7 mouse cellular contexts compared by ENCODE assay signal in genomic region chr9:120576662-120577013, GRCm38 (mm10). TPM values are rescaled to one million over a fixed set of nuclear protein-coding genes. Genes with fewer than 3 reads are reported as not detected.
DNase-seq lines count a peak whose midpoint lies in the region; ATAC-seq and TF ChIP-seq lines count a peak whose summit lies in the region.

No protein-coding gene starts in this region.

- H3K4me1 ChIP-seq in limb, embryonic 14.5 days (ENCODE audit: control insufficient read depth, insufficient read depth, low read length) = peaks cover 16% of the 10 kb centered on the region
- peaks cover 9% of the 10 kb centered on the region; the same call in 1 of the 2 replicates for H3K4me1 ChIP-seq in small intestine, adult 2 months (ENCODE audit: control insufficient read depth, insufficient read depth, insufficient read length, low read length)

- peak overlapping the region; percentile 68 for H3K4me3 ChIP-seq in left cerebral cortex, adult 2 months
- peak overlapping the region; percentile 70 for H3K4me3 ChIP-seq in limb, embryonic 14.5 days (replicated peaks; ENCODE audit: low read length)
- H3K4me3 ChIP-seq in small intestine, adult 2 months (ENCODE audit: low read depth, low read length) = peak overlapping the region; percentile 35; the same call in 1 of the 2 replicates

- H3K4me2 ChIP-seq in limb, embryonic 14.5 days (replicated peaks; ENCODE audit: low read depth, low read length, severe bottlenecking) = peak overlapping the region; percentile 85

- TF ChIP-seq CTCF in left cerebral cortex, adult 2 months (IDR thresholded peaks at IDR 0.05) = no peak
- TF ChIP-seq CTCF in small intestine, adult 2 months (IDR thresholded peaks at IDR 0.05; ENCODE audit: extremely low read depth, insufficient read length, insufficient replicate concordance, low read depth, low read length) = 0 out of 2 replicates have a peak, but pooled peaks have one; percentile 6

- ATAC-seq in erythroid progenitor cell, adult 5-6 weeks (replicated peaks; ENCODE audit: low FRiP score, poor library complexity, severe bottlenecking) = peak; percentile 7; the same call in 1 of the 2 replicates
- ATAC-seq in limb, embryonic 14.5 days (ENCODE audit: low FRiP score, low read depth) = no peak

- intact Hi-C loops in left cerebral cortex, adult 2 months (cut with DNase I) = loop anchor here (10.0 kb wide), 1 partner anchor 442 kb away; no protein-coding TSS in a partner anchor
- intact Hi-C loops in left cerebral cortex, postnatal 25 days (cut with DNase I) = loop anchor here (10.0 kb wide), 1 partner anchor 798 kb away; no protein-coding TSS in a partner anchor
- intact Hi-C loops in left cerebral cortex, postnatal 14 days (cut with DNase I) = loop anchor here (5.0 kb wide), 1 partner anchor 144 kb away; no protein-coding TSS in a partner anchor

- 3% methylated on average over 4 of the region's 4 CpGs for WGBS in limb, embryonic 14.5 days
- WGBS in small intestine, adult 2 months = 2% methylated on average over 4 of the region's 4 CpGs

- H3K9ac ChIP-seq in limb, embryonic 14.5 days (ENCODE audit: low read depth, low read length, severe bottlenecking) = no peak overlapping the region

- DNase-seq in left cerebral cortex, adult 2 months (ENCODE audit: extremely low spot score in 1 of 2, low spot score in 2 of 2) = no peak
- no peak for DNase-seq in left cerebral cortex, postnatal 25 days (ENCODE audit: low spot score in 2 of 2)
- no peak for DNase-seq in limb, embryonic 14.5 days (ENCODE audit: low spot score)
- DNase-seq in left cerebral cortex, postnatal 14 days (ENCODE audit: low spot score in 2 of 2) = no peak
- DNase-seq in urinary bladder, postnatal 36 days (ENCODE audit: low spot score in 2 of 2) = no peak

- peaks cover 42% of the 10 kb centered on the region for H3K36me3 ChIP-seq in limb, embryonic 14.5 days (ENCODE audit: control insufficient read depth, insufficient read depth, low read length)
- peaks cover 22% of the 10 kb centered on the region for H3K36me3 ChIP-seq in small intestine, adult 2 months (ENCODE audit: control insufficient read depth, insufficient read depth, low read length)

- no peak for TF ChIP-seq POLR2A in limb, embryonic 14.5 days (IDR thresholded peaks at IDR 0.05; ENCODE audit: borderline replicate concordance, extremely low read depth, insufficient read depth, insufficient read length)
- no peak for TF ChIP-seq POLR2A in small intestine, adult 2 months (IDR thresholded peaks at IDR 0.05; ENCODE audit: low read depth, low read length)

- H3K27ac ChIP-seq in left cerebral cortex, adult 2 months = peak overlapping the region; percentile 92; the same call in 1 of the 2 replicates
- no peak overlapping the region for H3K27ac ChIP-seq in limb, embryonic 14.5 days (replicated peaks; ENCODE audit: low read depth, low read length)
- no peak overlapping the region for H3K27ac ChIP-seq in small intestine, adult 2 months (ENCODE audit: insufficient read depth, low read depth, low read length)

- H3K27me3 ChIP-seq in limb, embryonic 14.5 days (ENCODE audit: control insufficient read depth, insufficient read depth, low read length) = no peaks in the 10 kb centered on the region
- no peaks in the 10 kb centered on the region for H3K27me3 ChIP-seq in small intestine, adult 2 months (ENCODE audit: control insufficient read depth, insufficient read depth, low read length)

- no peaks in the 10 kb centered on the region for H3K9me3 ChIP-seq in limb, embryonic 14.5 days (ENCODE audit: control insufficient read depth, low read length)

RNA-seq across cellular contexts. Expression of gene Rpl14, which starts 5.4 kb away (rescaled TPM):
- total RNA-seq in left cerebral cortex, adult 2 months (2021) = 100 to 1,000 TPM; 268 to 280 TPM
- total RNA-seq in left cerebral cortex, postnatal 25 days (2021) = 100 to 1,000 TPM; 244 to 268 TPM
- 526 and 549 TPM in 2 replicates for total RNA-seq in erythroid progenitor cell, adult 5-6 weeks (2015; ENCODE audit: low replicate concordance)
- total RNA-seq in erythroid progenitor cell, adult 5-6 weeks (2017; ENCODE audit: low replicate concordance) = 375 and 420 TPM in 2 replicates
- polyA plus RNA-seq in limb, embryonic 14.5 days (2012; rRNA removed) = 604 and 1,322 TPM in 2 replicates
- polyA plus RNA-seq in limb, embryonic 14.5 days (2014; fragmentation: Nextera tagmentation; extraction: Ambion mirVana) = 1,098 and 1,112 TPM in 2 replicates
- 90.3 and 246 TPM in 2 replicates for polyA plus RNA-seq in small intestine, adult 2 months (2012; rRNA removed)
- total RNA-seq in left cerebral cortex, postnatal 14 days (2021) = 100 to 1,000 TPM; 219 to 256 TPM

RNA-seq across cellular contexts. Expression of gene Entpd3, which starts 37.0 kb away (rescaled TPM):
- 1 to 10 TPM; 4.9 to 8.1 TPM for total RNA-seq in left cerebral cortex, adult 2 months (2021)
- total RNA-seq in left cerebral cortex, postnatal 25 days (2021) = 1 to 10 TPM; 4.5 to 8.5 TPM
- 0.42 TPM in 1 of 2 replicates, not detected in the other for total RNA-seq in erythroid progenitor cell, adult 5-6 weeks (2015; ENCODE audit: low replicate concordance)
- total RNA-seq in erythroid progenitor cell, adult 5-6 weeks (2017; ENCODE audit: low replicate concordance) = not detected in 2 replicates
- 4.5 and 4.9 TPM in 2 replicates for polyA plus RNA-seq in limb, embryonic 14.5 days (2012; rRNA removed)
- 2.2 and 2.4 TPM in 2 replicates for polyA plus RNA-seq in limb, embryonic 14.5 days (2014; fragmentation: Nextera tagmentation; extraction: Ambion mirVana)
- polyA plus RNA-seq in small intestine, adult 2 months (2012; rRNA removed) = 1.2 and 1.6 TPM in 2 replicates
- 1 to 10 TPM; 3.1 to 4.7 TPM for total RNA-seq in left cerebral cortex, postnatal 14 days (2021)
